Mouse (Mus musculus): ENCODE results near the gene Ccdc84. TPM values are rescaled to one million over a fixed set of nuclear protein-coding genes. Genes with fewer than 3 reads are reported as not detected.

Gene Ccdc84
- polyA plus RNA-seq, 1 experiment from 2014 or later = 24.5 TPM

DNA sequence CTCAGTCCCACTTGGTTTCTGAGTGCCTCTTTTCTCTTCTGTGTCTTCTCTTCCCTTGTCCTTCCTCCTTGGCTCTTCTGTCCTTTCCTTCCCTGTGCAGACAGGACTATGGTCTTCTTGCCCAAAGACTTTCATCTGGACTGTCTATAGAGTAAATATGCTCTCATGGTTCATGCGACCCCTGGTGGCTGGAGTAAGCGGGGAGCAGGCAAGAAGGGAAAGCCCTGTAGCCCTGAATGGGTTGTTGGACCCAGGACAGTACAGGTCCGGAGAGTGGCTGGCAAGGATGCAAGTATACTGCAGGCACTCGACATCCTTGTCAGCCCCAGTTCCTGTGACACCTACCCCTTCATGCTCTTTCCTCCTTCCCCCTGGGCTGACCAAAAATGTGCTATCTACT, 26.9 kb downstream of the Ccdc84 start:
- ATAC-seq (peak; percentile 73), DNase-seq (ENCODE audit: low spot score) (peak; percentile 72)
- TF ChIP-seq CTCF (IDR thresholded peaks at IDR 0.05) (peak; percentile 91), EP300 (IDR thresholded peaks at IDR 0.05) (no peak)
- no peak overlapping the region for H3K27ac ChIP-seq (ENCODE audit: low read length)
- peaks cover 23% of the 10 kb centered on the region; the same call in 1 of the 2 replicates for H3K36me3 ChIP-seq (ENCODE audit: insufficient read depth, low read length)
- WGBS = 30% methylated on average over 4 of the region's 4 CpGs
- no peaks in the 10 kb centered on the region for H3K9me3 ChIP-seq (ENCODE audit: low read length)
- no peaks in the 10 kb centered on the region for H3K27me3 ChIP-seq (replicated peaks; ENCODE audit: insufficient read depth, low read length)
- no peak overlapping the region for H3K9ac ChIP-seq (replicated peaks; ENCODE audit: low read depth)
- no peak overlapping the region for H3K4me3 ChIP-seq (ENCODE audit: low read depth, low read length)
- H3K4me1 ChIP-seq (ENCODE audit: insufficient read depth, low read depth, low read length) = 0 out of 2 replicates have a peak, but pooled peaks cover 2% of the 10 kb centered on the region
- H3K4me2 ChIP-seq (replicated peaks; ENCODE audit: low read depth, low read length) = no peak overlapping the region

DNA sequence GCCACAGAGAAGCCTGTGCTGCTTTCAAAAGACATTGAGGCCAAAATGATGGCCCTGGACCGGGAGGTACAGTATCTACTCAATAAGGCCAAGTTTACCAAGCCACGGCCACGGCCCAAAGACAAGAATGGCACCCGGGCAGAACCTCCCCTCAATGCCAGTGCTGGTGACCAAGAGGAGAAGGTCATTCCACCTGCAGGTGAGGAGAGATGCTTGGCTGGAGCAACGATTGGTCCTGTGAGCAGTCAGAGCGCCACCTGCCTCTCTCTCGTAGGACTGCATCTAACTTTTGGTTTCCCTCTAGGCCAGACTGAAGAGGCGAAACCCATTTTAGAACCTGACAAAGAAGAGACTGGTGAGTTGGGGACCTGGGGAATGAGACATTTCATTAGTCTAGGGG, 29.1 kb downstream of the Ccdc84 start:
- no peaks in the 10 kb centered on the region for H3K27me3 ChIP-seq (replicated peaks; ENCODE audit: insufficient read depth, low read length)
- TF ChIP-seq EP300 (IDR thresholded peaks at IDR 0.05) = no peak
- TF ChIP-seq CTCF (IDR thresholded peaks at IDR 0.05) = peak; percentile 81
- H3K4me2 ChIP-seq (replicated peaks; ENCODE audit: low read depth, low read length) = no peak overlapping the region
- no peak overlapping the region for H3K27ac ChIP-seq (ENCODE audit: low read length)
- peak; percentile 68 for DNase-seq (ENCODE audit: low spot score)
- WGBS = 58% methylated on average over 8 of the region's 8 CpGs
- no peaks in the 10 kb centered on the region for H3K9me3 ChIP-seq (ENCODE audit: low read length)
- H3K4me3 ChIP-seq (ENCODE audit: low read depth, low read length) = no peak overlapping the region
- H3K9ac ChIP-seq (replicated peaks; ENCODE audit: low read depth) = no peak overlapping the region
- ATAC-seq = 0 out of 2 replicates have a peak, but pooled peaks have one; percentile 26
- H3K4me1 ChIP-seq (ENCODE audit: insufficient read depth, low read depth, low read length) = no peaks in the 10 kb centered on the region
- H3K36me3 ChIP-seq (ENCODE audit: insufficient read depth, low read length) = peaks cover 42% of the 10 kb centered on the region

- H3K4me2 ChIP-seq (replicated peaks; ENCODE audit: low read depth, low read length) = no peak overlapping the region
- H3K27me3 ChIP-seq (replicated peaks; ENCODE audit: insufficient read depth, low read length) = no peaks in the 10 kb centered on the region
- no peak overlapping the region for H3K9ac ChIP-seq (replicated peaks; ENCODE audit: low read depth)
- no peaks in the 10 kb centered on the region for H3K4me1 ChIP-seq (ENCODE audit: insufficient read depth, low read depth, low read length)
- no peak for TF ChIP-seq EP300 (IDR thresholded peaks at IDR 0.05)
- WGBS = 72% methylated on average over 3 of the region's 3 CpGs
- ATAC-seq (no peak), DNase-seq (ENCODE audit: low spot score) (no peak)
- H3K4me3 ChIP-seq (ENCODE audit: low read depth, low read length) = no peak overlapping the region
- H3K27ac ChIP-seq (ENCODE audit: low read length) = no peak overlapping the region
- H3K9me3 ChIP-seq (ENCODE audit: low read length) = no peaks in the 10 kb centered on the region
- H3K36me3 ChIP-seq (ENCODE audit: insufficient read depth, low read length) = peaks cover 58% of the 10 kb centered on the region
Observed at GRCm38 (mm10) chr9:44387221-44387620, 31.1 kb downstream of the Ccdc84 start.

DNA sequence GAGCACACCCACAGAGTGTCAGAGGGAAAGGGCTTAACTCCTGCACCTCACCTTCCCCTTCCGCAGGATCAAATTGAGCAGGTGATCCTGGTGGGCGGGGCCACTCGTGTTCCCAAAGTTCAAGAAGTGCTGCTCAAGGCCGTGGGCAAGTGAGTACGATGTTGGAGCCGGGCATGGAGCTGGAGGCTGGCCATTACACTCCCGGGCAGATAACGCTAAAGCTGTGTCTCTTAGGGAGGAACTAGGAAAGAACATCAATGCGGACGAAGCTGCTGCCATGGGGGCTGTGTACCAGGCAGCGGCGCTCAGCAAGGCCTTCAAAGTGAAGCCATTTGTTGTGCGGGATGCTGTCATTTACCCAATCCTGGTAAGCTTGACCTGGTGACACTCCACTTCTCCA, 33.8 kb downstream of the Ccdc84 start:
- TF ChIP-seq EP300 (IDR thresholded peaks at IDR 0.05) (no peak), CTCF (IDR thresholded peaks at IDR 0.05) (no peak)
- Histone ChIP-seq H3K27ac (ENCODE audit: low read length) (no peak overlapping the region), H3K4me1 (ENCODE audit: insufficient read depth, low read depth, low read length) (peaks cover 4% of the 10 kb centered on the region; the same call in 1 of the 2 replicates), H3K4me3 (ENCODE audit: low read depth, low read length) (no peak overlapping the region), H3K9me3 (ENCODE audit: low read length) (no peaks in the 10 kb centered on the region), H3K9ac (replicated peaks; ENCODE audit: low read depth) (no peak overlapping the region), H3K36me3 (ENCODE audit: insufficient read depth, low read length) (peaks cover 54% of the 10 kb centered on the region), H3K27me3 (replicated peaks; ENCODE audit: insufficient read depth, low read length) (no peaks in the 10 kb centered on the region), H3K4me2 (replicated peaks; ENCODE audit: low read depth, low read length) (no peak overlapping the region)
- WGBS = 87% methylated on average over 13 of the region's 13 CpGs
- DNase-seq (ENCODE audit: low spot score) = no peak
- no peak for ATAC-seq

DNA sequence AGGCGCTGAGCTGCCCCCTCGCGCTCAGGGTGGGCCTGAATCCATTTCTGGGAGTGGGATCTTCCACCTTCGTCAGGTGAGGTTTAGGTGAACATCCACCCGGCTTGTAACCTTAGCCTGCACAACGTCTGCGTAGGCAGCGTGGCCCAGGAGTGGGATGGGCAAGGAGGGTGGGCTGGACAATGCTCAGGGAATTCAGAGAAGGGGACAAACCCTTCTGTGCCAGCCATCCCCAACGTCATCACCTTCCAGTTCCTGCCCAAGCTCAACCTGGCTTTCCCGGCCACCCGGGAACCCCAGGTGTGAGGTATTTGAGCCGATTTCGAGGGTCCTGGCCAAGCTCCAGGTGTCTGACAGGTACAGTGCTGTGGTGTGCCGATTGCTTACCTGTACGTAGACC, 38.5 kb downstream of the Ccdc84 start:
- H3K27ac ChIP-seq (ENCODE audit: low read length) = peak overlapping the region; percentile 75
- H3K9ac ChIP-seq (replicated peaks; ENCODE audit: low read depth) = peak overlapping the region; percentile 70
- peak overlapping the region; percentile 70 for H3K4me3 ChIP-seq (ENCODE audit: low read depth, low read length)
- peaks cover 4% of the 10 kb centered on the region for H3K4me1 ChIP-seq (ENCODE audit: insufficient read depth, low read depth, low read length)
- H3K9me3 ChIP-seq (ENCODE audit: low read length) = no peaks in the 10 kb centered on the region
- ATAC-seq (peak; percentile 4), DNase-seq (ENCODE audit: low spot score) (peak; percentile 14)
- TF ChIP-seq EP300 (IDR thresholded peaks at IDR 0.05) (no peak), CTCF (IDR thresholded peaks at IDR 0.05) (no peak)
- 3% methylated on average over 14 of the region's 15 CpGs for WGBS
- peaks cover 20% of the 10 kb centered on the region; the same call in 1 of the 2 replicates for H3K36me3 ChIP-seq (ENCODE audit: insufficient read depth, low read length)
- no peaks in the 10 kb centered on the region for H3K27me3 ChIP-seq (replicated peaks; ENCODE audit: insufficient read depth, low read length)
- peak overlapping the region; percentile 93 for H3K4me2 ChIP-seq (replicated peaks; ENCODE audit: low read depth, low read length)

- peak; percentile 99 for ATAC-seq
- under 1% methylated on average over 81 of the region's 83 CpGs for WGBS
Observed at GRCm38 (mm10) chr9:44379054-44379834, 39.1 kb downstream of the Ccdc84 start, which contains the start of gene Hyou1. TSS of gene Hyou1 (plus strand) at chr9:44379490.

More at GRCm38 (mm10) chr9:44379054-44379834, 39.1 kb downstream of the Ccdc84 start, which contains the start of gene Hyou1:
- Histone ChIP-seq H3K36me3 (ENCODE audit: insufficient read depth, low read length) (peaks cover 17% of the 10 kb centered on the region; the same call in 1 of the 2 replicates), H3K27ac (ENCODE audit: low read length) (peak within 1 kb of the TSS; percentile 77), H3K27me3 (replicated peaks; ENCODE audit: insufficient read depth, low read length) (no peaks in the 10 kb centered on the region), H3K9ac (replicated peaks; ENCODE audit: low read depth) (peak within 1 kb of the TSS; percentile 70), H3K9me3 (ENCODE audit: low read length) (no peaks in the 10 kb centered on the region), H3K4me3 (ENCODE audit: low read depth, low read length) (peak within 1 kb of the TSS; percentile 70), H3K4me1 (ENCODE audit: insufficient read depth, low read depth, low read length) (peaks cover 4% of the 10 kb centered on the region), H3K4me2 (replicated peaks; ENCODE audit: low read depth, low read length) (peak within 1 kb of the TSS; percentile 93)
- DNase-seq (ENCODE audit: low spot score) = peak; percentile 98
- TF ChIP-seq EP300 (IDR thresholded peaks at IDR 0.05) = no peak
- TF ChIP-seq CTCF (IDR thresholded peaks at IDR 0.05) = peak; percentile 57

Data from lung, postnatal 0 days (tissue).